Mouse (Mus musculus): Measurements from ENCODE around the gene 4930563M21Rik. TPM values are rescaled to one million over a fixed set of nuclear protein-coding genes. Genes with fewer than 3 reads are reported as not detected.
"Not testable (repeated sequence)": the region's sequence is repeated elsewhere in the genome, so short reads cannot be mapped to it uniquely, and the experiment has no call there.

4930563M21Rik gene
- not detected in 2 replicates for polyA plus RNA-seq (2015; fragmentation: Nextera tagmentation; extraction: Ambion mirVana)

- Histone ChIP-seq H3K27me3 (no peaks in the 10 kb centered on the region), H3K9me3 (no peaks in the 10 kb centered on the region), H3K9ac (no peak within 1 kb of the TSS), H3K4me2 (no peak within 1 kb of the TSS), H3K4me3 (no peak within 1 kb of the TSS), H3K36me3 (no peaks in the 10 kb centered on the region), H3K27ac (replicated peaks) (no peak within 1 kb of the TSS), H3K4me1 (replicated peaks) (no peaks in the 10 kb centered on the region)
- 82% methylated on average over 4 of the region's 4 CpGs for WGBS
- no peak for ATAC-seq (ENCODE audit: low read depth)
These were observed at the start of gene 4930563M21Rik for GRCm38 (mm10) chr9:56010450-56010849. TSS of gene 4930563M21Rik (minus strand) at chr9:56010550.

- H3K27me3 ChIP-seq, result no peaks in the 10 kb centered on the region
- H3K9ac ChIP-seq, result no peak overlapping the region
- no peaks in the 10 kb centered on the region for H3K9me3 ChIP-seq
- ATAC-seq (ENCODE audit: low read depth), result no peak
- WGBS, result 94% methylated on average over 6 of the region's 6 CpGs
- H3K4me2 ChIP-seq, result no peak overlapping the region
- no peak overlapping the region for H3K27ac ChIP-seq (replicated peaks)
- no peak overlapping the region for H3K4me3 ChIP-seq
- H3K36me3 ChIP-seq, result peaks cover 70% of the 10 kb centered on the region
- H3K4me1 ChIP-seq (replicated peaks), result no peaks in the 10 kb centered on the region
These were observed 45.8 kb upstream of the 4930563M21Rik start for GRCm38 (mm10) chr9:56056147-56056546.

GRCm38 (mm10) chr9:56053796-56054195 lies 43.4 kb upstream of the 4930563M21Rik start:
- Histone ChIP-seq H3K36me3 (peaks cover 55% of the 10 kb centered on the region), H3K27ac (replicated peaks) (no peak overlapping the region), H3K4me1 (replicated peaks) (no peaks in the 10 kb centered on the region; the same call in 1 of the 2 replicates), H3K4me2 (no peak overlapping the region), H3K9ac (no peak overlapping the region), H3K4me3 (no peak overlapping the region), H3K27me3 (no peaks in the 10 kb centered on the region), H3K9me3 (no peaks in the 10 kb centered on the region)
- ATAC-seq (ENCODE audit: low read depth), result no peak
- 55% methylated on average over 3 of the region's 3 CpGs for WGBS

- peak overlapping the region; percentile 98 for H3K9ac ChIP-seq
- H3K4me2 ChIP-seq, result peak overlapping the region; percentile 70
- peak overlapping the region; percentile 98 for H3K27ac ChIP-seq (replicated peaks)
- peak; percentile 89 for ATAC-seq (ENCODE audit: low read depth)
- peak overlapping the region; percentile 90 for H3K4me3 ChIP-seq
- no peaks in the 10 kb centered on the region for H3K9me3 ChIP-seq
- H3K27me3 ChIP-seq, result no peaks in the 10 kb centered on the region
- WGBS, result 1% methylated on average over 16 of the region's 16 CpGs
- H3K4me1 ChIP-seq (replicated peaks), result peaks cover 22% of the 10 kb centered on the region
- peaks cover 24% of the 10 kb centered on the region for H3K36me3 ChIP-seq
These were observed 31.9 kb upstream of the 4930563M21Rik start for GRCm38 (mm10) chr9:56042181-56042621.

- H3K4me2 ChIP-seq, result peak within 1 kb of the TSS; percentile 70
- no peaks in the 10 kb centered on the region for H3K27me3 ChIP-seq
- peaks cover 22% of the 10 kb centered on the region for H3K4me1 ChIP-seq (replicated peaks)
- H3K9ac ChIP-seq, result peak within 1 kb of the TSS; percentile 98
- WGBS, result under 1% methylated on average over 47 of the region's 49 CpGs
- H3K4me3 ChIP-seq, result peak within 1 kb of the TSS; percentile 90
- H3K9me3 ChIP-seq, result no peaks in the 10 kb centered on the region
- H3K27ac ChIP-seq (replicated peaks), result peak within 1 kb of the TSS; percentile 98
- H3K36me3 ChIP-seq, result peaks cover 24% of the 10 kb centered on the region
- peak; percentile 99 for ATAC-seq (ENCODE audit: low read depth)
These were observed 31.2 kb upstream of the 4930563M21Rik start, which contains the start of gene Rcn2 for GRCm38 (mm10) chr9:56041372-56042180. TSS of gene Rcn2 (plus strand) at chr9:56041845.

GRCm38 (mm10) chr9:56032219-56032618 lies 21.9 kb upstream of the 4930563M21Rik start:
- H3K36me3 ChIP-seq, result no peaks in the 10 kb centered on the region
- no peak overlapping the region for H3K9ac ChIP-seq
- WGBS, result 72% methylated on average over 3 of the region's 3 CpGs
- H3K27ac ChIP-seq (replicated peaks), result no peak overlapping the region
- no peak overlapping the region for H3K4me3 ChIP-seq
- ATAC-seq (ENCODE audit: low read depth), result no peak
- H3K27me3 ChIP-seq, result no peaks in the 10 kb centered on the region
- no peaks in the 10 kb centered on the region for H3K9me3 ChIP-seq
- no peaks in the 10 kb centered on the region for H3K4me1 ChIP-seq (replicated peaks)
- H3K4me2 ChIP-seq, result no peak overlapping the region

GRCm38 (mm10) chr9:56027292-56027691 lies 16.9 kb upstream of the 4930563M21Rik start:
- no peak overlapping the region for H3K4me2 ChIP-seq
- 86% methylated on average over 16 of the region's 16 CpGs for WGBS
- no peak overlapping the region for H3K4me3 ChIP-seq
- no peaks in the 10 kb centered on the region for H3K36me3 ChIP-seq
- no peak overlapping the region for H3K27ac ChIP-seq (replicated peaks)
- H3K9me3 ChIP-seq, result no peaks in the 10 kb centered on the region
- H3K4me1 ChIP-seq (replicated peaks), result no peaks in the 10 kb centered on the region
- no peak overlapping the region for H3K9ac ChIP-seq
- no peaks in the 10 kb centered on the region for H3K27me3 ChIP-seq
- ATAC-seq (ENCODE audit: low read depth), result no peak

GRCm38 (mm10) chr9:56024772-56025171 lies 14.4 kb upstream of the 4930563M21Rik start:
- no peak overlapping the region for H3K4me2 ChIP-seq
- 58% methylated on average over 2 of the region's 2 CpGs for WGBS
- no peak for ATAC-seq (ENCODE audit: low read depth)
- H3K4me3 ChIP-seq, result no peak overlapping the region
- H3K9me3 ChIP-seq, result no peaks in the 10 kb centered on the region
- no peaks in the 10 kb centered on the region for H3K36me3 ChIP-seq
- no peak overlapping the region for H3K27ac ChIP-seq (replicated peaks)
- H3K9ac ChIP-seq, result no peak overlapping the region
- H3K4me1 ChIP-seq (replicated peaks), result no peaks in the 10 kb centered on the region
- H3K27me3 ChIP-seq, result no peaks in the 10 kb centered on the region

- 56% methylated on average over 2 of the region's 2 CpGs for WGBS
- not testable (repeated sequence) for H3K9ac ChIP-seq; ATAC-seq (ENCODE audit: low read depth); H3K36me3 ChIP-seq; H3K4me1 ChIP-seq (replicated peaks); H3K4me2 ChIP-seq; H3K27me3 ChIP-seq; H3K4me3 ChIP-seq; H3K9me3 ChIP-seq; H3K27ac ChIP-seq (replicated peaks)
These were observed 5.7 kb downstream of the 4930563M21Rik start for GRCm38 (mm10) chr9:56004679-56005078.

- Histone ChIP-seq H3K36me3 (no peaks in the 10 kb centered on the region), H3K9me3 (no peaks in the 10 kb centered on the region), H3K4me3 (no peak overlapping the region), H3K4me1 (replicated peaks) (no peaks in the 10 kb centered on the region), H3K4me2 (no peak overlapping the region), H3K27me3 (no peaks in the 10 kb centered on the region), H3K27ac (replicated peaks) (no peak overlapping the region), H3K9ac (no peak overlapping the region)
- no peak for ATAC-seq (ENCODE audit: low read depth)
- WGBS, result 21% methylated on average over 1 of the region's 1 CpGs
These were observed 63.5 kb downstream of the 4930563M21Rik start for GRCm38 (mm10) chr9:55946819-55947218.

- peaks cover 22% of the 10 kb centered on the region for H3K4me1 ChIP-seq (replicated peaks)
- H3K36me3 ChIP-seq, result no peaks in the 10 kb centered on the region
- H3K4me3 ChIP-seq, result no peak overlapping the region
- no peaks in the 10 kb centered on the region for H3K27me3 ChIP-seq
- H3K4me2 ChIP-seq, result no peak overlapping the region
- H3K27ac ChIP-seq (replicated peaks), result no peak overlapping the region
- ATAC-seq (ENCODE audit: low read depth), result no peak
- H3K9me3 ChIP-seq, result no peaks in the 10 kb centered on the region
- no peak overlapping the region for H3K9ac ChIP-seq
These were observed 69.0 kb downstream of the 4930563M21Rik start for GRCm38 (mm10) chr9:55941356-55941755.

GRCm38 (mm10) chr9:55938618-55938985 lies 71.7 kb downstream of the 4930563M21Rik start:
- H3K27me3 ChIP-seq, result no peaks in the 10 kb centered on the region
- no peak overlapping the region for H3K27ac ChIP-seq (replicated peaks)
- peak overlapping the region; percentile 73 for H3K4me2 ChIP-seq
- peak overlapping the region; percentile 81 for H3K4me3 ChIP-seq
- no peaks in the 10 kb centered on the region for H3K36me3 ChIP-seq
- H3K9me3 ChIP-seq, result no peaks in the 10 kb centered on the region
- 63% methylated on average over 6 of the region's 6 CpGs for WGBS
- ATAC-seq (ENCODE audit: low read depth), result 0 out of 2 replicates have a peak, but pooled peaks have one; percentile 4
- peak overlapping the region; percentile 89 for H3K9ac ChIP-seq
- peaks cover 25% of the 10 kb centered on the region for H3K4me1 ChIP-seq (replicated peaks)
